Mouse (Mus musculus) gastrocnemius, postnatal 14 days (tissue): ENCODE results near the gene Abcb4. TPM values are rescaled to one million over a fixed set of nuclear protein-coding genes. Genes with fewer than 3 reads are reported as not detected.
"Not testable (repeated sequence)": the region's sequence is repeated elsewhere in the genome, so short reads cannot be mapped to it uniquely, and the experiment has no call there.

ENCODE experiments used
- DNase-seq: peaks from one replicate; pipeline ENCODE4 v3.0.0; 2021; ENCODE audit warnings: mixed read lengths
- intact Hi-C: fragments of 180-260 bp; cut with DNase I; formaldehyde crosslinking; loops from one replicate; pipeline ENCODE4 v1.15.1; 2025; ENCODE audit warnings: low total_unique reads
- long read RNA-seq, 2 experiments: library from polyadenylated mRNA; stranded (forward); transcript quantifications; one replicate each; pipeline ENCODE4 v2.0.0; 2021
- total RNA-seq, 2 experiments: library from RNA; stranded (reverse); gene quantifications; 2 replicates each; pipeline ENCODE4 v1.2.3; 2021

Gene Abcb4
- total RNA-seq: 10 to 100 TPM; 14.8 to 17.6 TPM
- long read RNA-seq, experiment 1, full-length matches to known transcripts: 6 of 28 reads
- long read RNA-seq, experiment 1, partial matches to known transcripts: 3 of 28 reads
- long read RNA-seq, experiment 1, other reads (novel, unspliced or antisense): 19 of 28 reads
- long read RNA-seq, experiment 2, full-length matches to known transcripts: 14 of 41 reads
- long read RNA-seq, experiment 2, partial matches to known transcripts: 9 of 41 reads
- long read RNA-seq, experiment 2, other reads (novel, unspliced or antisense): 18 of 41 reads

DNA sequence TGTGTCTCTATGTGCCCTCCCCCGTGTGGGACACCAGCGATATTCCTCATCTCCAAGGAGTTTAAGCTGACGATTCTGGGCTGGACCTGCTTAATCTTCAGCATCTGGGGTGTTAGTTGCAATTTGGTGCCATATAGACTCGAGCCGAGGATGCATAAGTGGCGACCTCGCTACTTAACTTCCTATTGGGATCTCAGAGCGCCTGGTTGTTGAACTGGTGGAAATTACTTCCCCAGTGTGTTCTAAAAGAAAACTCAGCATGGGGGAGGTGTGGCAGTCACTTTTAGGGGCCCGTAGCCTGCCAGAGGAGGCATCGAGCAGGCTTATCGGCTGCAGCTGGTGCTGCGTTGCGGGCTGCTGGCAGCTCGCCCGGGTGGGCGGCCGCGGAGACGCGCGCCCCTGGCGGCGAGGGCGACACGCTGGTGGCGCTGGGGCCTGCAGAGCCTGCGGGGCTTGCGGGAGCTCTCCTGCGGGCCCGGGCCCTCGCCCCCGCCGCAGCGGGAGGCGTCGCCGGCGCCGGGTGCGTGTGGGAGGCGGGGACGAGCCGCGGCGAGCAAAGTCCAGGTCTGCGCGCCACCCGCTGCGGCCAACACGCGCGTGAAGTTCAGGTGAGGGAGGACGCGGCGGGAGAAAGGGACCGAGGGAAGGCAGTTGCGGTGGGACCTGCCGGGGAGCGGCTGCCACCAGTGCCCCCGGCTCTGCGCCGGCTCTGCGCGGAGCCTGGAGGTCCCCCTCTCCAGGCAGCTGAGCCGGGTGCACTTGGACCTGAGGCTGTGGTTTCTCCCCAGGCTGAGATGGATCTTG lies at the start of gene Abcb4:
TSS of gene Abcb4 (plus strand) at position 418 of the 804 bp plus-strand sequence.
- peak; percentile 65 for DNase-seq
- intact Hi-C loops: no loop called here

DNA sequence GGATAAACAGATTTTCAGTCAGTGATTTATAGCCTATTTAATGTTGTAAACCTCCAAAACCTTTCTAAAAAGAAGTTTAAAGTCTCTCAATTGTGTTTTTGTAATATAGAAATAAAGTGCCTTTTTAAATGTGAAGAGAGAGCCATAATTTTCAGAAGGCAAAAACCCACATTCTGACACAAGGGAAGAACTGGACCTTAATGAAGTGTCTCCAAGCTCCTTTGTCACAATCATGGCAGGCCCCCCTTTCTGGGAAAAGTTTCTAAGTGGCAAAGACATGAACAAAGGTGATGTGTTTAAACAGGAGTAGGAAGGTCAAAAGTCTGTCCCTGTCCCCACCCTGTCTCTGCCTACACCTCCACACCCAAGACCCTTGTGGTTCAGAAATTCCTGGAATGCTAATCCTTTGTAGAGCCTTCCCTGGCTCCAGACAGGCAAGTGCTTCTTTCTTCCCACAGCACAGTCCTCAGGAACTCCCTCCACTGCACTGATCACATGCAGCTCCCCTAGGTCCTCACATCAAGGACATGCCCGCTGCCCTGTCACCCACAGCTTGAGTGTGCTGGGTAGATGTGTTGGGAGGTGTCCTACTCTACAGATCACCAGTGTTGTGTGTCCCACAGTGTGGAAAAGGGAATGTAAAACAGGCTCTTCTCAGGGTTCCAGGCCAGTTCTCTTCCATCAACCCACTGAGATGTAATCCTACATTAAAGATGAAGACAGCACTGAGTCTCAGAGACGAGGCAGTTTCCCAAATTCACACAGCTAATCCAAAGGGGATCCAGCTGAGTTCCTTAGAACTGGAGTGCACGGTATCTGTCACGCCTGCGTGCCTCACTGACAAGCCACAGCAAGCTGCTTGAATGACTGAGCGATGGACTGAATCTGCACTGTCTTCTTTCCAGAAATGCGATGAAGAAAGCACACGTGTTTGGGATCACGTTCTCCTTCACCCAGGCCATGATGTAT lies 44.6 kb upstream of the Abcb4 start:
- not testable (repeated sequence) for DNase-seq
- intact Hi-C loops: loop anchor here (10.0 kb wide), 1 partner anchor 364 kb away; no protein-coding TSS in a partner anchor

DNA sequence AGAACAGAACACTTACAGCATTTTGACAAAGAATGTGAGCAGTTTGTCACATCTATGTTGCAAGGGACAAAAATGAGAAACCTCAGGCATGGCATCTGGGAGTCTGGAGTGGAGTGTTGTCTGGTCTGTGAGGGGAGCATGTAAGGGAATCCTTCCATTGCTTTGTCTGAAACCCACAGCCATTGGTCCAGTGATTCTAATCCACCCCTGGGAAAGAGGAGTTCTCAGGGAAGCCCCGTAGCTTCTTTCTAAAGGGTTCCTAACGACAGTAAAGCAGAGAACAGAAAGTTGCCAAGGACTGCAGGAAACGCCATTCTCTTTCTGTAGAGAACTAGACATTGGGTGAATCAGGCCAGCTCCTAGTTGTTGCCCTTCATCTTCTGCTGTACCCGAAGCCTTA lies 42.7 kb upstream of the Abcb4 start:
- DNase-seq: no peak
- intact Hi-C loops: no loop called here

DNA sequence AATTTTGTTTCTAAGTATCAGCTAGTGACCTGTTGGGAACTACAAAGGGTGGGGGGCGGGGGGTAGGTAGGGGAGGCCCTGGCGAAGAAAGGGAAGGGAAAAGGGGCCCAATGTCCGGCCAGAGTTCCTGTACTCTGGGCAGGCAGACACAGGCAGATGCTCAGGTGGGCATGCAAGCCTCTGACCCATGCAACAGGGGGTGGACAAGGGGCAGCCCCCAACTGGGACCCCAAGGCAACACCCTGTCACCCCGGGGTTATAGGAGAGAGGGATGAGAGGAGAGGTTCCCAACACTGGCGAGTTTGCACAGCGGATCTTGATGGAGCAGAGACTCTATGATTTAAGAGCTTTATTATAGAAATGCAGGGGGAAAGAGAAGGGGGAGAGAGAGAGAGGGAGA lies 36.3 kb upstream of the Abcb4 start:
- intact Hi-C loops: no loop called here
- DNase-seq: no peak

DNA sequence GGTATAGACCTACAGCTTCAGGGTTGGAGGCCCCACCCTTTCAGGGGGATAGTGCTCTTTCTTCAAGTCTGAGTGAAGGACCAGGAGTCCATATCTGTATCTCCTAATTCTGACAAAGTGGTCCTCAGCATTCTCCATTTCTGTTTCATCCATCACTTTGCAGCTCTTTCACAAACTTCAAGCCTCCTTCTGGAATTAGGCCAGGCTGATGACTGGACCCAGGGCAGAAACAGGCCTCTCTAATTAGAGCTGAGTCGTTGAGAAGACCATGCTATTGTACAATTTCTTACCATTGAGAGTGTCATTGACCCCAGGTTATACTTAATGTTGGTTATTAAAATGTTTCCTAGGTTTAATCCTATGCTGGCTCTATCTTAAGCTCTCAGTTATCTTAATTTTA lies 31.7 kb upstream of the Abcb4 start:
- intact Hi-C loops: no loop called here

DNA sequence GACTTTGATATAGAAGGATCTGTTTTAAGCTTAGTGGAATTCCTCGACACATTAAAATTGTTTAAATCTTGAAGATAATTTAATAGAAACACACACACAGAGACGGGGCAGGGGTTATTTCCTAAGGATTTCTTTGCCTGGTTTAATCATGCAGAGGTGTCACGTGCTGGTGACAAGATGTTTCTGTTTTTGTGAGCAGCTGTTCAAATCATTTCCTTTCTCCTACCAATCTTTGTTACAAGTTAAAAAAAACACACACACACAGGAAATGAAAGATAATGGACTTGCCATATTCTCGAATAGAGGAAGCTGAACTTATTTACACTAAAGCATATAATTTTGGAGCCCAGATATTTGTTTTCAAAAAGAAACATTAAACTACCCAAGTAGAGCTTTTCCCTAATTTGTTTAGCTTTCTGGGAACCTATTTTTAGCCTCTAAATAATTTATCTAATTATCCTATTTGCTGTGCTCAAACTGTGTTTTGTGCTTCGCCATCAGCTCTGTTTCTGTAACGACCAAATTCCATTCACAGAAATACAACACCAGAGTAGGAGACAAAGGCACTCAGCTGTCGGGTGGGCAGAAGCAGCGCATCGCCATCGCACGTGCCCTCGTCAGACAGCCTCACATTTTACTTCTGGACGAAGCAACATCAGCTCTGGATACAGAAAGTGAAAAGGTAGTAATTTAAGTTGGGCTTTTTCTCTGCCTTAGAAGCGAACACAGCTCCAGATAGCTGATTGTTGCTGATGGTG lies 29.8 kb upstream of the Abcb4 start:
- intact Hi-C loops: no loop called here
- no peak for DNase-seq

More for the DNA sequence above, 31.7 kb upstream of the Abcb4 start:
- DNase-seq: no peak

DNA sequence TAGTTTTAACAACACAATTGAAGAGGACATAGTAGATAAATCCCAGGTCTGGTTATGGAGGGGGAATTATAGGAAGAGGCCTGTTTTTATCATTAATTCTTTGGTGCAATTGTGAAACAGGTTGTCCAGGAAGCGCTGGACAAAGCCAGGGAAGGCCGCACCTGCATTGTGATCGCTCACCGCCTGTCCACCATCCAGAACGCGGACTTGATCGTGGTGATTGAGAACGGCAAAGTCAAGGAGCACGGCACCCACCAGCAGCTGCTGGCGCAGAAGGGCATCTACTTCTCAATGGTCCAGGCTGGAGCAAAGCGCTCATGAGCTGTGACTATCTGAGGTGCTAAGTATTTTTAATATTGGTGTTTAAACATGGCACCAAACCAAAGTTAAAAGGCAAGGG lies 27.9 kb upstream of the Abcb4 start:
- intact Hi-C loops, DNase-seq: not testable (repeated sequence)

DNA sequence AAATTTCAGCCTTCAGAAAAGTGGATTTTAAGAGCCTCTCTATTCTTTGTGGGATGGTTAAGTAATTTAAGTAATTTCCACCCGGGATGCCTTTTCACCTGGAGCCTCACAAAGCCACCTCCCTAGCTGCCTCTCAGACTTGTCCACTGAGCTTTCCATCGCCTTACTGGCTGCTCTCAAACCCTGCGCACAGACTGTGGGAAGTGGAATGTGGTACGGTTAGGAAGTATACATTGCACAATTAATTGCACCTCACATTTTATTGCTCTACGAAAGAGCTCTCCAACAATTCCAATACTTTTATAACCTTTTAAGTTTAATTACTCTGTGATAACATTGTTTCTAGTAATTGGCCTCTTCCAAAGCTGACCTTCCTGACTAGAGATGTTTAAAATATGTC lies 27.2 kb upstream of the Abcb4 start:
- intact Hi-C loops: no loop called here
- no peak for DNase-seq

DNA sequence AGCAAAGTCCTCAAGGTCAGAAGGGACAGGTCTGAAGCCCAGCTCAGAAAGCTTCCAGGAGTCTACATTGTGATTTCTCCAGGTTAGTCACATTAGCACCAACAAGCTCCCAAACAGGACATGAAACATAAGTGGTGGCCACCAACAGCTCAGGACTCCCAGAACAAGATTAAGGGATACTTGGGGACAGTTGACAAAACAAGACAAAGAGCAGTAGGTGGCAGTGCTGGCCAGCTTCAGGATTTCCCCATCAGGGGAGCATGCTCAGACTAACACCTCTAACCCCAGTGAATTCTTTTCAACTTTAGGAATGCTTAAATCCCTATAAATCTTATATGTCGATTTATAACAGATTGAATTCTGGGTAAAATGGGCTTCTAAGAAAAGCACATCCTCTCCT lies 25.5 kb upstream of the Abcb4 start:
- DNase-seq: peak; percentile 13
- intact Hi-C loops: no loop called here

DNA sequence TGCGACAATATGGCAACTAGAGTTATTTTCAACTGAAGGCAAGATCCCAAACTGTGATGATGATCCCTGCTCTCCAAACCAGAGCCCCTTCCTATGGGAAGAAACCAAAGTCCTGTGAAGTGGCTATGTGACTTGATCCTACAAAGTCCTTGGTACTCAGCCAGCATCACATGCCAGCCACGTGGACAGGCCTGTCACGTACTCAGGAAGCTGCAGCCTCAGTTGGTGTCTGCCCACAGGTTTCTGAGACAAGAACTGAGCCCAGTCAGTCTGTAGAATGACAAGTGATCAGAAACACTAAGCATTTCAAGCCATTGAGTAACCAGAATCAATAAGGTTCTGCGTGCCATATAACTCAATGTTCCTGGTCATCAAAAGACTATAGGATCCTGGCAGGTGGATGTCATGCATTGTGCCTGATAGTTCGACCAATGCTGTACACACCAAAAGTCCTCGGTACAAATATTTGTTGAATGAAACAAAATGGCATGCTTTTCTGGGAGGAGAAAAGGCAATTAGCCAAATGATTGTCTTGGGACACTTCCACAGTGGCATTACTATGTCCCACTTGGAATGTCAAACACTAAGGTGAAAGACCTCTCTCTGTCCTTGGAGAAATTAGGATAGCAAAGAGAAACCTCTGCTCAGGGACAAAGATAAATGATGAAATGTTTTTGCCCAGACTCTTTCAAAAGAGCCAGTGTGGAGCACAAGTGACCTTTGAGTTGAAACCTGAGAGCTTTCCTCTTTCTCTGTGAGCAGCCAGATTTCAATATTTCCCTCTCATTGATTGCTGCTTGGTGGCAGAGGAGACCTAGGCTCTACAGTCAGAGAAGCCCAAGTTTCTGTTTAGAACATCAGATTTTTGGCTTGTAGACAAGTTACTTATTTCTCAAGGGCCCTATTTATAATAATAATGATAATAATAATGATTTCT lies 20.3 kb upstream of the Abcb4 start:
- intact Hi-C loops: loop anchor here (2.0 kb wide), 1 partner anchor 384 kb away; no protein-coding TSS in a partner anchor
- no peak for DNase-seq

DNA sequence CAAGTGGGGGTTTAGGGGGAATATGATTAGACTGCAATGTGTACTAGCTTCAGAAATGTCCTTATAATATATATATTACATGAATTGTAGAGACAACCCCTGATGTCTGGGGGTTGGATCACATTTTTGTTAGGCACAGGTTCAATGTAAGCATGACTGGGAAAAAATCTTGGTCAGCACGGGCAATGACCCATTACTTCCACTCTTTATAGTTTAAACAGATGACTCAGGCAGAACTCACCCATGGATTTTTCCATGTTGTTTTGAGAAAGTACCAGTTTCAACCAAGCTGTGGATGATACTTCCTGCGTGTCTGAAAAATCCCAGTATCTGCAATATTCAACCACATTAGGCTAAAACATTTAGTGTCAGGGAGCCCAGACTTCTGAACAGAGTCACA lies 16.4 kb upstream of the Abcb4 start:
- intact Hi-C loops: no loop called here
- DNase-seq: no peak

DNA sequence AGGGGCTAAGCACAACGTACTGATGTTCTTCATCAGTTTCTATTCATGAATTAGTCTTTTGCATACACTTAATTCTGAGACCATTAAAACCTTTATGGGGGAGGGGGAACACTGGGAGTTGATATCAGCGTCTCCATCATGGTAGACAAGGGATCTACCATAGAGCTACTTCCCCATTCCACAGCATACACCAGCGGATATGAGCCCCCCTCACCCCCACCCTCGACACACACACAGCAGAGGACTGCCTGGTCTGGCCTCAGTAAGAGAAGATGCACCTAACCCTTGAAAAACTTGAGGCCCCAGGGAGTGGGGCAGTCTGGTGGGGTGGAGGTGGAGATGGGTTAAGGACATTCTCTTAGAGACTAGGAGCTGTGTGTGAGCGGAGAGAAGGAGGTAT lies 15.7 kb upstream of the Abcb4 start:
- intact Hi-C loops: no loop called here
- no peak for DNase-seq

DNA sequence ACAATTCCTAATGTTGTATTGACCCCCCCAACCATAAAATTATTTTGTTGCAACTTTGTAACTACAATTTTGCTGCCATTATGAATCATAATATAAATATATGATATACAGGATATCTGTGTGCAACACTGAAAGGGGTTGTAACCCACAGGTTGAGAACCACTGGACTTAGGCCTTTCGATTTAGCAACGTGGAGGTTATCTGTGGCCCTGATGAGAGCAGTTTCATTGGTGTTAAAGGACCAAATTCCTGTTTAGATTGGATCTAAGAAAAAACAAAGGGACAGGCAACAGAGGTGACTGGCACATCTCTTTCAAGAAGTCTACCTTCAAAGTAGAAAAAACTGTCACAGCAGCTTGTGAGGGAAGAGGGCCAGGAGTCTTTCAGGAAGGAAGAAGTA lies 7.7 kb upstream of the Abcb4 start:
- no peak for DNase-seq
- intact Hi-C loops: no loop called here

DNA sequence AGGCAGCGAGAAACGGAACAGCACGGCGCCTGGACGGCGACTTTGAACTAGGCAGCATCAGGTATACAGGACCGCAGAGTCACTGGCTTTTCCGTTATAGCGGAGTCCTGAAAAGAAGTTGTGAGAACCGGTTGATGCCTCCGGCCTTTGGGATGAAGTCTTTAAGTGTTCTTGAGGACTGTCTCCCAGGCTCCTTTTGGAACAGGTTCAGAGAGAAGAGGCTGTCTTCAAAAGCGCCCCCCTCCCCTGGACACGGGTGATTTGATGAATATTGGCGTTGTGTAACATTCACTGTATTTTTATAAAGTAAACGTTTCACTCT lies 548 bp downstream of the Abcb4 start:
- intact Hi-C loops: no loop called here
- DNase-seq: no peak

DNA sequence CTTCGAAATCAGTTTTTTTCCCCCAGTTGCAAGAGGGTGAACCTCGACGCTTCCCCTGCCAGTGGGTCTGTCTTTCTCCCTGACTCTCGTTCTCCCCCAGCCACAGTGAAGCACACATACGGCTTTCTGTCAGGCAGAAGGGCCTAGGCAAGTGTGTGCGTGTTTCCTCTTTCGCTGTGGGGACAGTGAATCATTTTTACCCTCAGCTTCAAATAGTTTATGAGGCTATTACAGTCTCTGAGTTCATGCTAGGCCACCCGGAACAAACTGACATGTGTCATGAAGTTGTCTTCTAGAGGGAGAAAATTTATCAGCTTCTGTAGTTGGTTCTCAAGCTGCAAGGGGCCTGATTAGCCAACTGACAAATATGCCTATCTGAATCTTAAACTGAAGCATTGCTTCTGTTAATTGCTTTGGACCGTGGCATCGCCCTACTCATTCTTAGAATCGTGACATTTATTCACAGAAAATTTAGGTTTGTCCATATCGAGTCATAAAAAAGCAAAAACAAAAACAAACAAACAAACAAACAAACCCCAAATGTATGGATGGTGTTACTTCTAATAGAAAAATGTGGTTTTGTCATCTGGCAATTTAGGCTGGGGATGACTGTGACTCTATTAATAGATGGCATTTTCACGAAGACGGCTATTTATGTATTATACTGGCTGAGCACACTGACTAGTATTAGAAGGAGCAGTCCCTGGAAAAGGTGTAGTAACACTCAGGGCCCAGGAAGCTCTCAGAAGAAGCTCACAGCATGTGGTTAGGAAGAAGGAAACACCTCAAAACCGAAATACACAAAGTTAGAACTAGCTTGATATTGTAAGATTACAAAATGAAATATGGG lies 1.3 kb downstream of the Abcb4 start:
- intact Hi-C loops: no loop called here
- no peak for DNase-seq

DNA sequence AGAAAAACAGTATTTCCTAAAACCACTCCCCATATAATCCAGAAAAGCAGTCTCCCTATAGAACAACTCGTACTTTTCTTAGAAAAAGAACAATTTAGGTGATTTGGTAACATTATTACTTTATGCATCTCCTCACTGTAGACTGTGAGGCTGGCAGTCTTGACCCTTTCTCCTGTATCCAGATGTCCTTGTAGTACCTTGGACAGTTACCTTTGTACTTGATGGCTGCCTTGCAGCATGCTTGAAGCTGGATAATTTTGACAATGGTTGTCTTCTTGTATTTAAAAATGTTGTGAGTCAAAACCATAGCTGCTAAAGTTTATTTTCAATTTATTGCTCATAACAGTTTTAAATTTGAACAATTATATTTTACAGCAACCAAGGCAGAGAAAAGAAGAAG lies 2.7 kb downstream of the Abcb4 start:
- intact Hi-C loops: no loop called here
- DNase-seq: no peak

DNA sequence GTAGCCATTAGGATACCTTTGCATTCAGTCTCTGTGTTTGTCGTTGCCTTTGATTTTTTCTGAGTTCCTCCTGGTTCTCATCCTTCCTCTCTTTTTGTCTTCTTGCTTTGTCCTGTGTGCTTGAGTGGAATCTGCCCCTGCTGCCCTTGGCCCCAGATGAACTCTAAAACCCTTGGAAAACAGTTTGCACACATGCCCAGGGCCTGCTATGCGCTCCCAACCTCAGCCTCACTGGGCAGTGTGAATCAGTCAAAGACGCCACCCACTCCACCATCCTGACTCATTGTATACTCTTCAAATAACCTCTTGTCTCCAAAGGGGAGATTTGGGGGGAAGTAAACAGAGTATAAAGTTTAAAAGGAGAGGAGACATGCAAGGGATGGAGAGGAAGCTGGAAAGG lies 4.7 kb downstream of the Abcb4 start:
- no peak for DNase-seq
- intact Hi-C loops: no loop called here
